Mouse (Mus musculus): ENCODE measurements at regions not wholly inside any gene's neighbourhood (a gene's known extent, or its start where the extent isn't known, plus 50 kb on each side); places are given as distances from the start of the nearest gene placed in this dataset.

GRCm38 (mm10) chr6:147686927-147687326 lies 211.3 kb downstream of the Ccdc91 start:
- no peak for DNase-seq

GRCm38 (mm10) chr6:147698255-147698654 lies 222.6 kb downstream of the Ccdc91 start:
- no peak for DNase-seq

GRCm38 (mm10) chr6:147699449-147699848 lies 223.8 kb downstream of the Ccdc91 start:
- DNase-seq = no peak

GRCm38 (mm10) chr6:147700629-147701028 lies 225.0 kb downstream of the Ccdc91 start:
- no peak for DNase-seq

GRCm38 (mm10) chr6:147701956-147702355 lies 226.3 kb downstream of the Ccdc91 start:
- DNase-seq = no peak

GRCm38 (mm10) chr6:147704297-147704696 lies 228.7 kb downstream of the Ccdc91 start:
- no peak for DNase-seq

GRCm38 (mm10) chr6:147705936-147706335 lies 230.3 kb downstream of the Ccdc91 start:
- no peak for DNase-seq

- no peak for DNase-seq
These were observed 231.1 kb downstream of the Ccdc91 start for GRCm38 (mm10) chr6:147706741-147707140.

GRCm38 (mm10) chr6:147718052-147718712 lies 242.6 kb downstream of the Ccdc91 start:
- DNase-seq = no peak

- no peak for DNase-seq
These were observed 243.3 kb downstream of the Ccdc91 start for GRCm38 (mm10) chr6:147718713-147719490.

- no peak for DNase-seq
These were observed 243.9 kb downstream of the Ccdc91 start for GRCm38 (mm10) chr6:147719539-147719938.

- no peak for DNase-seq
These were observed 247.7 kb downstream of the Ccdc91 start for GRCm38 (mm10) chr6:147723336-147723735.

- no peak for DNase-seq
These were observed 251.4 kb downstream of the Ccdc91 start for GRCm38 (mm10) chr6:147726987-147727386.

GRCm38 (mm10) chr6:147727644-147728533 lies 252.3 kb downstream of the Ccdc91 start:
- no peak for DNase-seq

- no peak for DNase-seq
These were observed 254.1 kb downstream of the Ccdc91 start for GRCm38 (mm10) chr6:147729721-147730120.

- no peak for DNase-seq
These were observed 263.1 kb downstream of the Ccdc91 start for GRCm38 (mm10) chr6:147738621-147739325.

GRCm38 (mm10) chr6:147741446-147741845 lies 265.8 kb downstream of the Ccdc91 start:
- DNase-seq = no peak

GRCm38 (mm10) chr6:147744081-147744480 lies 268.5 kb downstream of the Ccdc91 start:
- DNase-seq = no peak

- no peak for DNase-seq
These were observed 270.1 kb downstream of the Ccdc91 start for GRCm38 (mm10) chr6:147745690-147746089.

GRCm38 (mm10) chr6:147747945-147748344 lies 272.3 kb downstream of the Ccdc91 start:
- no peak for DNase-seq

GRCm38 (mm10) chr6:147752301-147752700 lies 276.7 kb downstream of the Ccdc91 start:
- no peak for DNase-seq

- DNase-seq = no peak
These were observed 278.2 kb downstream of the Ccdc91 start for GRCm38 (mm10) chr6:147753828-147754227.

Measured in liver (tissue).